19 mouse cellular contexts compared by ENCODE assay signal in the genomic region with DNA sequence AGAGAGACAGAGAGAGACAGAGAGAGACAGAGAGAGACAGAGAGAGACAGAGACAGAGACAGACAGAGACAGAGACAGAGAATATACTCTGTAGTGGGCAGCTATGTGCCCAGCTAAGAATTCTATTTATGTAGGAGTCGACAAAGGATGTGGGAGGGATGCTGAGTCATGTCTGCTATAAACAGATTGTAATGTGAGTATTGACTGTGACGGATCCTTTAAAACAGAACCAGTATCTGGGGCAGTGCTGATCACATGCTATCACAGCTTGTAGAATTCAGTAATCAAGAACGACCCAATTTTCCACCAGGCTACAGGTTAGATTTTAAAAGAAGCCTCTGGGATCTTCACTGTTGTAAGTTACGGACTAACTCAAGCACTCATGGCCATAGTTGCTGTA. TPM values are rescaled to one million over a fixed set of nuclear protein-coding genes. Genes with fewer than 3 reads are reported as not detected.
DNase-seq lines count a peak whose midpoint lies in the region; ATAC-seq and TF ChIP-seq lines count a peak whose summit lies in the region.
"Had no signal": no experiment of that assay in that cellular context is flagged by ENCODE, and none has a peak within 500 bp of the region (broad histone marks: within the 10 kb centered on the region; RNA-seq: fewer than 3 reads in every experiment).

No protein-coding gene starts in this region.

- intact Hi-C loops in left cerebral cortex, postnatal 4 days (cut with DNase I): no loop called here

- TF ChIP-seq CTCF in lung, postnatal 0 days (IDR thresholded peaks at IDR 0.05): no peak

- H3K4me2 ChIP-seq in liver, embryonic 15.5 days: no peak overlapping the region; the same call in 1 of the 2 replicates
- no peak overlapping the region for H3K4me2 ChIP-seq in midbrain, embryonic 15.5 days
- no peak overlapping the region for H3K4me2 ChIP-seq in lung, postnatal 0 days (replicated peaks; ENCODE audit: low read depth, low read length)
- H3K4me2 ChIP-seq: embryonic facial prominence, embryonic 13.5 days; forebrain, embryonic 13.5 days; heart, embryonic 15.5 days; hindbrain, embryonic 13.5 days; lung, embryonic 14.5 days had no signal

- H3K4me1 ChIP-seq in liver, embryonic 15.5 days (replicated peaks): peaks cover 19% of the 10 kb centered on the region
- H3K4me1 ChIP-seq in midbrain, embryonic 15.5 days: no peaks in the 10 kb centered on the region; the same call in 1 of the 2 replicates
- no peaks in the 10 kb centered on the region for H3K4me1 ChIP-seq in lung, postnatal 0 days (ENCODE audit: insufficient read depth, low read depth, low read length)
- H3K4me1 ChIP-seq: forebrain, embryonic 13.5 days; hindbrain, embryonic 13.5 days; midbrain, embryonic 10.5 days had no signal

- peak overlapping the region; percentile 66 for H3K27ac ChIP-seq in liver, embryonic 15.5 days (replicated peaks)
- H3K27ac ChIP-seq in midbrain, embryonic 15.5 days: no peak overlapping the region
- H3K27ac ChIP-seq in lung, postnatal 0 days (ENCODE audit: low read length): no peak overlapping the region
- H3K27ac ChIP-seq: embryonic facial prominence, embryonic 13.5 days; forebrain, embryonic 13.5 days; heart, embryonic 15.5 days; hindbrain, embryonic 13.5 days; midbrain, embryonic 10.5 days had no signal

- H3K9me3 ChIP-seq in liver, embryonic 15.5 days (replicated peaks): no peaks in the 10 kb centered on the region
- no peaks in the 10 kb centered on the region for H3K9me3 ChIP-seq in midbrain, embryonic 15.5 days
- H3K9me3 ChIP-seq in lung, postnatal 0 days (ENCODE audit: low read length): no peaks in the 10 kb centered on the region
- H3K9me3 ChIP-seq: embryonic facial prominence, embryonic 13.5 days; forebrain, embryonic 13.5 days; heart, embryonic 15.5 days; hindbrain, embryonic 13.5 days; midbrain, embryonic 10.5 days had no signal

- ATAC-seq in liver, embryonic 15.5 days (ENCODE audit: insufficient read depth): peak; percentile 73
- ATAC-seq in midbrain, embryonic 15.5 days (replicated peaks): no peak
- no peak for ATAC-seq in lung, postnatal 0 days
- ATAC-seq: forebrain, embryonic 13.5 days; intestine, postnatal 0 days had no signal

- no peak overlapping the region for H3K9ac ChIP-seq in liver, embryonic 15.5 days
- H3K9ac ChIP-seq in midbrain, embryonic 15.5 days: no peak overlapping the region
- H3K9ac ChIP-seq in lung, postnatal 0 days (replicated peaks; ENCODE audit: low read depth): no peak overlapping the region
- H3K9ac ChIP-seq: embryonic facial prominence, embryonic 13.5 days; forebrain, embryonic 13.5 days; heart, embryonic 15.5 days; hindbrain, embryonic 13.5 days; lung, embryonic 14.5 days had no signal

- no peak overlapping the region for H3K4me3 ChIP-seq in liver, embryonic 15.5 days (replicated peaks)
- H3K4me3 ChIP-seq in midbrain, embryonic 15.5 days: no peak overlapping the region
- H3K4me3 ChIP-seq in lung, postnatal 0 days (ENCODE audit: low read depth, low read length): no peak overlapping the region
- H3K4me3 ChIP-seq: embryonic facial prominence, embryonic 13.5 days; forebrain, embryonic 13.5 days; heart, embryonic 15.5 days; hindbrain, embryonic 13.5 days; midbrain, embryonic 10.5 days had no signal

- WGBS in liver, embryonic 15.5 days (ENCODE audit: insufficient replicate concordance): 21% methylated on average over 4 of the region's 4 CpGs
- 74% methylated on average over 4 of the region's 4 CpGs for WGBS in midbrain, embryonic 15.5 days
- 57% methylated on average over 4 of the region's 4 CpGs for WGBS in lung, postnatal 0 days

- TF ChIP-seq EP300 in lung, postnatal 0 days (IDR thresholded peaks at IDR 0.05): no peak

- no peaks in the 10 kb centered on the region for H3K36me3 ChIP-seq in liver, embryonic 15.5 days (replicated peaks)
- H3K36me3 ChIP-seq in midbrain, embryonic 15.5 days (replicated peaks): no peaks in the 10 kb centered on the region
- H3K36me3 ChIP-seq in lung, postnatal 0 days (ENCODE audit: insufficient read depth, low read length): no peaks in the 10 kb centered on the region
- H3K36me3 ChIP-seq: embryonic facial prominence, embryonic 13.5 days; heart, embryonic 15.5 days; hindbrain, embryonic 13.5 days; midbrain, embryonic 10.5 days had no signal

- peak; percentile 26 to 35 for DNase-seq in left cerebral cortex, adult 9 months (ENCODE audit: low spot score in 2 of 2)
- DNase-seq in left cerebral cortex, postnatal 4 days: no peak
- DNase-seq in 416B (ENCODE audit: low read depth) (peak; percentile 86), NIH3T3 (ENCODE audit: low read depth) (peak; percentile 73)
- DNase-seq in thymus, postnatal 0 days (ENCODE audit: low spot score): no peak
- no peak for DNase-seq in lung, postnatal 0 days (ENCODE audit: low spot score)
- DNase-seq: adrenal gland, postnatal 10 days; gastrocnemius, postnatal 14 days; lung, embryonic 14.5 days; thymus, postnatal 14 days had no signal

- 0 out of 2 replicates have a peak, but pooled peaks cover 3% of the 10 kb centered on the region for H3K27me3 ChIP-seq in liver, embryonic 15.5 days
- no peaks in the 10 kb centered on the region; the same call in 1 of the 2 replicates for H3K27me3 ChIP-seq in midbrain, embryonic 15.5 days (replicated peaks)
- H3K27me3 ChIP-seq in lung, postnatal 0 days (replicated peaks; ENCODE audit: insufficient read depth, low read length): no peaks in the 10 kb centered on the region

RNA-seq across cellular contexts. Expression of a gene that starts 15.0 kb away (rescaled TPM):
- total RNA-seq in left cerebral cortex, postnatal 4 days (2021): under 1 TPM; 0.84 to 0.95 TPM
- 25.4 and 25.5 TPM in 2 replicates for polyA plus RNA-seq in liver, embryonic 15.5 days (2015; fragmentation: Nextera tagmentation; extraction: Ambion mirVana)
- polyA plus RNA-seq in thymus, postnatal 0 days (2015; fragmentation: Nextera tagmentation; extraction: Ambion mirVana): 2.8 and 3.5 TPM in 2 replicates
- polyA plus RNA-seq in midbrain, embryonic 15.5 days (2015; fragmentation: Nextera tagmentation; extraction: Ambion mirVana): 3.0 and 3.8 TPM in 2 replicates
- polyA plus RNA-seq in lung, postnatal 0 days (2015; fragmentation: Nextera tagmentation; extraction: Ambion mirVana): 99.9 and 117 TPM in 2 replicates

RNA-seq across cellular contexts. Expression of a gene that starts 30.6 kb away (rescaled TPM):
- total RNA-seq in left cerebral cortex, postnatal 4 days (2021): 10 to 100 TPM; 21.1 to 22.1 TPM
- polyA plus RNA-seq in liver, embryonic 15.5 days (2015; fragmentation: Nextera tagmentation; extraction: Ambion mirVana): 0.05 TPM in 1 of 2 replicates, not detected in the other
- polyA plus RNA-seq in thymus, postnatal 0 days (2015; fragmentation: Nextera tagmentation; extraction: Ambion mirVana): not detected in 2 replicates
- polyA plus RNA-seq in midbrain, embryonic 15.5 days (2015; fragmentation: Nextera tagmentation; extraction: Ambion mirVana): 10.7 and 11.0 TPM in 2 replicates
- polyA plus RNA-seq in lung, postnatal 0 days (2015; fragmentation: Nextera tagmentation; extraction: Ambion mirVana): 0.04 TPM in 1 of 2 replicates, not detected in the other
- total RNA-seq: gastrocnemius, postnatal 14 days had no signal
- polyA plus RNA-seq: heart, embryonic 15.5 days; small intestine, adult 2 months had no signal

RNA-seq across cellular contexts. Expression of a gene that starts 47.3 kb away (rescaled TPM):
- total RNA-seq in left cerebral cortex, postnatal 4 days (2021): 1 to 10 TPM; 2.1 to 2.4 TPM
- polyA plus RNA-seq in liver, embryonic 15.5 days (2015; fragmentation: Nextera tagmentation; extraction: Ambion mirVana): 26.5 and 31.0 TPM in 2 replicates
- 0.08 and 0.13 TPM in 2 replicates for polyA plus RNA-seq in thymus, postnatal 0 days (2015; fragmentation: Nextera tagmentation; extraction: Ambion mirVana)
- 7.9 and 8.5 TPM in 2 replicates for polyA plus RNA-seq in midbrain, embryonic 15.5 days (2015; fragmentation: Nextera tagmentation; extraction: Ambion mirVana)
- polyA plus RNA-seq in lung, postnatal 0 days (2015; fragmentation: Nextera tagmentation; extraction: Ambion mirVana): 1.9 and 2.5 TPM in 2 replicates

Comparison
In these comparisons a context has a peak if more than half of its experiments do, and no peak if none do; other contexts are left out.
1. DNase-seq: peak in left cerebral cortex, adult 9 months (2 of 2), 416B (single experiment) and NIH3T3 (single experiment); none in left cerebral cortex, postnatal 4 days (single experiment), thymus, postnatal 0 days (single experiment) and lung, postnatal 0 days (single experiment).
2. RNA of a gene that starts 30.6 kb away (polyA plus RNA-seq): 10.7 to 11.0 TPM in midbrain, embryonic 15.5 days; 0.05 TPM in liver, embryonic 15.5 days, not detected in thymus, postnatal 0 days and 0.04 TPM in lung, postnatal 0 days; every median in the first group is over 10 times any median in the second.